Mouse (Mus musculus) A20 (cell line): ENCODE data around the gene Jagn1.

Source experiments
- DNase-seq: peaks from one replicate; pipeline ENCODE4 v3.0.0-alpha.2; 2011; ENCODE audit warnings: low read depth, low spot score

Jagn1 gene

GRCm38 (mm10) chr6:113442442-113443090 is at the start of gene Jagn1:
Jagn1 (plus strand) TSS chr6:113442569.
- peak; percentile 93 for DNase-seq

GRCm38 (mm10) chr6:113393951-113394350 is 48.4 kb upstream of the Jagn1 start:
- no peak for DNase-seq

- DNase-seq: no peak
These were observed 47.6 kb upstream of the Jagn1 start for GRCm38 (mm10) chr6:113394811-113395210.

- DNase-seq: no peak
These were observed 46.9 kb upstream of the Jagn1 start for GRCm38 (mm10) chr6:113395501-113395900.

- DNase-seq: no peak
These were observed 45.9 kb upstream of the Jagn1 start for GRCm38 (mm10) chr6:113396270-113397030.

- no peak for DNase-seq
These were observed 40.3 kb upstream of the Jagn1 start for GRCm38 (mm10) chr6:113402094-113402493.

- no peak for DNase-seq
These were observed 37.5 kb upstream of the Jagn1 start for GRCm38 (mm10) chr6:113404649-113405448.

GRCm38 (mm10) chr6:113405483-113405882 is 36.9 kb upstream of the Jagn1 start:
- no peak for DNase-seq

GRCm38 (mm10) chr6:113406683-113407082 is 35.7 kb upstream of the Jagn1 start:
- peak; percentile 37 for DNase-seq

GRCm38 (mm10) chr6:113410001-113410400 is 32.4 kb upstream of the Jagn1 start:
- no peak for DNase-seq

GRCm38 (mm10) chr6:113416416-113416815 is 26.0 kb upstream of the Jagn1 start:
- DNase-seq: no peak

GRCm38 (mm10) chr6:113418441-113419198 is 23.7 kb upstream of the Jagn1 start:
- no peak for DNase-seq

GRCm38 (mm10) chr6:113419199-113419587 is 23.2 kb upstream of the Jagn1 start, which contains the start of gene Rpusd3:
Rpusd3 (minus strand) TSS chr6:113419340.
- peak; percentile 99 for DNase-seq

- DNase-seq: no peak
These were observed 19.4 kb upstream of the Jagn1 start for GRCm38 (mm10) chr6:113423000-113423399.

GRCm38 (mm10) chr6:113424187-113424586 is 18.2 kb upstream of the Jagn1 start:
- no peak for DNase-seq

GRCm38 (mm10) chr6:113426696-113427095 is 15.7 kb upstream of the Jagn1 start:
- no peak for DNase-seq

GRCm38 (mm10) chr6:113427397-113427796 is 15.0 kb upstream of the Jagn1 start:
- DNase-seq: peak; percentile 76

- no peak for DNase-seq
These were observed 14.4 kb upstream of the Jagn1 start for GRCm38 (mm10) chr6:113428006-113428405.

- DNase-seq: no peak
These were observed 12.4 kb upstream of the Jagn1 start for GRCm38 (mm10) chr6:113429965-113430364.

GRCm38 (mm10) chr6:113430846-113431245 is 11.5 kb upstream of the Jagn1 start:
- DNase-seq: no peak

GRCm38 (mm10) chr6:113431801-113432200 is 10.6 kb upstream of the Jagn1 start:
- DNase-seq: no peak
